Mouse (Mus musculus): ENCODE measurements around the gene Megf9. TPM values are rescaled to one million over a fixed set of nuclear protein-coding genes. Genes with fewer than 3 reads are reported as not detected.

Gene Megf9
- polyA plus RNA-seq, 1 experiment = not detected

DNA sequence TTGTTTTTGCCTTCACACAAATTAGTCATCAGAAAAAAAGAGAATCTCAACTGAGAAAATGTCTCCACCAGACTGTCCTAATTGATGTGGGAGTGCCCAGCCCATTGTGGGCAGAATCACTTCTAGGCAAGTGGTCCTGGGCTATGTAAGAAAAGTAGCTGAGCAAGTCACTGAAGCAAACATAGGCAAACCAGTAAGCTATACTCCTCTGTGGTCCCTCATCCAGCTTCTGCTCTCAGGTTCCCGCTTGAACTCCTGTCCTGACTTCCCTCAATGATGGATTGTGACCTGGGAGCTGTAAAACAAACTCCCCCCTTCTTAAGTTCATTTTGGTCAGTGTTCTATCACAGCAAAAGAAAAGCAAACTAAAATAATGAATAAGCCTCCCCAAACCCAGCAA, 37.8 kb downstream of the Megf9 start:
- no peak for TF ChIP-seq GATA1 (IDR thresholded peaks at IDR 0.05; ENCODE audit: low read length)

DNA sequence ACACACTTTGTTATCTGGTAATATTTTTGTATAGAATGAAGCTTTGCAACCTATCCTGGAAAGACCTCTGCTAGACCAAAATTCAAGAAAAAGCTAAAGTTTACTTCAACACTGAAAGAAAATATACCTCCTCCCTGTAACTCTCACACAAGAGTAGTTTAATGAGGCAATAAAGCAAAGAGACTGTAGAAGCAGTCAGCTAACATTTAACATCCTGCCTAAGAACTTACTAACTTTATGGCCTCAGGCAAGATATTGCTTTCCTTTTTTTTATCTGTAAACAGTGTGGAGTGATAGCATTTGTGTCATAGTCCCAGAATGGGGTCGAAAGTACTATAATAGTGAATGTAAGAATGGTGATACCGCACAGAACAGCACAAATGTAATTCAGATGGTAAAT, 45.0 kb downstream of the Megf9 start:
- TF ChIP-seq GATA1 (IDR thresholded peaks at IDR 0.05; ENCODE audit: low read length) = no peak

DNA sequence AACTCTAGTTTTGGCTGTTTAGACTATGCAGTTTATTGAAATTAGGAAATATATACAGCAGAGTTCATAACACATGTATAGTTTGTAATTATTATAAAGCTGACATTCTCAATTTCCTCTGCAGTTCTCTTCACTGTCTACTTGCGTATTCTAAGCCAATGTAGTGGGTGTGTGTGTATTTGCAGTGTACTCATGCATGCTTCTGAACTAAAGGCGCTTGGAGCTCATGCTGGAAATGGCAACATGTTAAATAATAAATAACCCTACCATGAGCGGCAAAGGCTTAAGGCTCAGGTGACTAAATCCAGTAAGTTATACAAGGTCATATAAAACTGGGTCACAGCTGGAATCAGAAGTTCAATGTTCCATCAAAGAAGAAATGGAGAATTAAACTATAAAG, 46.4 kb downstream of the Megf9 start:
- no peak for TF ChIP-seq GATA1 (IDR thresholded peaks at IDR 0.05; ENCODE audit: low read length)

DNA sequence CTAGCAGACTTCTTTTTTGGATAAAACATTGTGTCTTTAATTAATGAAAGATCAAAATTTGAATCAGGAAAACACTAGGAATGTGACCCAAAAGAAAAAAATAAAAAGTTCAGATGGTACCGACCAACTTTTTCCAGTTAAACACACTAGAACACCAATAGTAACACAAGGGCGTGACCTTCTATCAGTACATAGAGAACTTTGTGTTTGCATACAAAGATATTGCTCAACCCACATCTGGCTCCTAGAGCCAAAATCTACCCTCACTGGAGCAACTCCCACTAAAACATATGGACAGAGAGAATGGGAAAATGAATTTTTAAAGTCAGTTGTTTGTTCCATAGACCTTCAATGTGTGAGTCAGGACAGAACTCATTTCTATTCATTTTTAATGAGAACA, 50.7 kb downstream of the Megf9 start:
- TF ChIP-seq GATA1 (IDR thresholded peaks at IDR 0.05; ENCODE audit: low read length) = no peak

DNA sequence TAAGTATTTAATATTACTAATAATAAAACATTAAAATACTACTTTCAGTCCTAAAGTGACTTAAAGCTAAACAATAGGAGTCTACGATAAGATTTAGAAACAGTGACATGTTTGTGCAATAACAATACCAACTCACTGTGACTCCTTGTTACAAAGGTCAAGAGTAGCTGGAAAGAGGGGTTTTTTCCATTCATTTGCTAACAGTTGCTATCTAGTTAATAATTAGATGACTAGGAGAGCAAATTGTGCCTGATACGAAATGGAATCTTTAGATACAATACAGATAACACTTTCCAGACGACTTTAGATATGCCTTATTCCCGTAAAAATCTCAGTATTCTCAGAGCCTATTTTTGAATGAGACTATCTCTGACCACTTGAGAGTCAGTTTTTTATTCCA, 52.9 kb downstream of the Megf9 start:
- no peak for TF ChIP-seq GATA1 (IDR thresholded peaks at IDR 0.05; ENCODE audit: low read length)

DNA sequence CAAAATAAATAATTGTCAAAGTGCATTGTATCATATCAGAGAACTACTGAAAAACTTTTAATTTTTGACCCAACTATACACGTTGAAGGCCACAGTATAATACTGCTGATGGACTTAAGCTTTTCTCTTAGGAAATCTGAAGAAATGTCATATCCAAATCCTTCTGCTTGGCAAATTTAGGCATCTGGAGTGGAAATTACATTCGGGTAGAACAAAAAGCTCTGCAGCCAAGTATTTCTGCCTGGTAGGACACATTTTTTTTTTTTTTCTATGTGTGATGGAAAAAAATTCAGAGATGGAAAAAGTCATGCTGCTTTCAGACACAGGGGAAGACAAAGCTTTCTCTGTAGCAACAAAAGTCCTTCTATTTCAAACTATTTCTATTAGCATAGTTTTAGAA, 63.4 kb downstream of the Megf9 start:
- no peak for TF ChIP-seq GATA1 (IDR thresholded peaks at IDR 0.05; ENCODE audit: low read length)

DNA sequence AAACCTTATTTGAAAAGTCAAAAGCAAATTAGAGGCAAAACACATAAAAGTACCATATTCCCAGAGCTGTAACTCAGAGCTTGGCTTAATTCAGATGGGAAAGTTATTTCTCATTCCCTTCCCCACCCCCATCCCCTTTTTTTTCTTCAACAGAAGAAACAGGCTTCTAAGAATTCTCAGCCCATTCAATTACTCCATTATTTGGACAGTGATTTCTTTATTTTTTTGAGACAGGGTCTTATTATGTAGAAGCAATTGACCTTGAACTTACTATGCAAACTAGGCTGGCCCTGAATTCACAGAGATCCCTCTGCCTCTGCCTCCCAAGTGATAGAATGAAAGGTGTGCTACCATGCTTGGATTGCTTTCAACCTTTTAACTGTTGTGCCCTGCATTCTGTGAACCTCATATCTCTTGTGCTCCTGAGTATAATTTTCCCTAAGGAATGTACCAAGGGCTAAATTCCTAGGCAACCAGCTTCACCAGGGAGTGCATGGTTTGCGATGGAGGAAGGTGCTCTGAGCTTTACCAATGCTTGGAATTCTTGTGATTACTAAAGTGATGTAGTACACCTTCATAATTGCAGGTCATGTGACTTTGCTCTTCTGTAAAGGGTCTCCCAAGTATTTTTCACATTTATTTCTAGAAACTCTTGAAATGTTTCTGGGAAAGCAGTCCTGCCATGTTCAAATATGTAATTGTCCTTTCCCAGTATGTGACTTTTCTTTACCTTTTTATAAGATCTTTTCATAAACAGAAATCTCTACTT, 68.7 kb downstream of the Megf9 start:
- TF ChIP-seq GATA1 (IDR thresholded peaks at IDR 0.05; ENCODE audit: low read length) = no peak

DNA sequence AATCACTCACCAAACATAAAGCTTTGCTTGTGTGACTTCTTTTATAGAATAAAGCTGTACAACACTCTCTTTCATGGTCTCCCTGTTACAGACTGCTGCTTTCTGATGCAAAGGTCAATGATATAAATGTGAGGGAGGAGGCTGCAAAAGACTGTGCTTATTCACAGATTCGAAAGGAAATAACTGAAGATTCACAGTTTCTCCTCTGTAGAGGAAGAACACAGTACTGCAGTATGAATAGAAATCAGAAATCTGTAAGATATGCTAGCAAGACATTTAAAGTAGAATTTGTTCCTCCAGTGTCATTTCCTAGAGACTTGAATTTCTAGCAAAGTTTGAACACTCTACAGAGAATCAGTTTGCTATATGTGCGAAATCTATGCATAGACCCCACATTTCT, 71.5 kb downstream of the Megf9 start:
- no peak for TF ChIP-seq GATA1 (IDR thresholded peaks at IDR 0.05; ENCODE audit: low read length)

DNA sequence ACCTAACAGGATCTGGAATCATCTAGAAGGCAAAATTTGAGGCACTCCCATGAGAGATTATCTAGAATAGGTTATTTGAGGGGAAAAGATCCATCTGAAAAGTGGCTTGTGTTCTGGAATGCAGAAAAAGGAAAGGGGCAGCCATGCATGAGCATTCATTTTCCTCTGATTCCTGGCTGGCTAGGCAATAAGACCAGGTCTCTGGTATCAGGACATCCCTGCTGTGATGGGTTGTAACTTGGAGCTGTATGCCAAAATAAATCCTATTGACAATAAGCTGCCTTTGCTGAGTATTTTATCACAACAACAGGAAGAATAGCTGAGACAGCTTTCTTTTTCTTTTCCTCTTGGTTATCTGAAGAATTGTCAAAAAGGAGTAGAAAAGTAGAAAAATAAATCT, 73.4 kb downstream of the Megf9 start:
- TF ChIP-seq GATA1 (IDR thresholded peaks at IDR 0.05; ENCODE audit: low read length) = no peak

DNA sequence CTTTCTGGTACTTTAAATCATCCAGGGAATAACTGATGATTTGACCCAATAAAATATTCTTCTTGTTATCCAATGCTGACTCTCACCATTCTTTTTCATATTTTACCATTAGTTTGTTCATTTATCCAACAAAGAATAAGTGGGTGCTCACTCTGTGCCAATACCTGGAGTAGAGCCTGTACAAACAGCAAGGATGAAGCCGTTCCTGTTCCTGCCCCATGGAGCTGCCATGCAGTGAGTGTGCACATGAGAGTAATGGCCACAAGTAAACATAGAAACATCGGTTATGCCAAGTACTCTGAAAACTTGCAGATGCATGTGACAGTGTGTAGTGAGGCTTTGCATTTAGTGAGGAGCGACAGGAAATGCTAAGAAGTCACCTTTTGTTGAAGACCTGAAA, 82.6 kb downstream of the Megf9 start:
- no peak for TF ChIP-seq GATA1 (IDR thresholded peaks at IDR 0.05; ENCODE audit: low read length)

DNA sequence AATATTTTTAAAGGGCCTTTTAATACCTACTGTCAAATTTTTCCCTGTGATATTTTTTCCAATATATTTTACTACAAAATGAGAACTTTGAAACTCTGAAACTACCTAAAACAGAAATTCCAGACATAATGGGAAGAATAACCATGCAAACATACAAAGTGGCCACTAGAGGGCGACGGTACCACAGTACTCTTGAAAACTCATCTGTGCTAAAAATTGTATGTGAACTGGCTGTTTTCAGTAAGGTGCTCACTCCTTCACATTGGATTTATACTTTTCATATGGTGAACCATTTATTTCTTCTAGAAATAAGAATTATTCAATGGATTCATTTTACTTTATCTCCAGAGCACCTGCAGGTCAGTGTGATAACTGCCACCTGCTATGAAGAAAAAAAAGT, 83.0 kb downstream of the Megf9 start:
- no peak for TF ChIP-seq GATA1 (IDR thresholded peaks at IDR 0.05; ENCODE audit: low read length)

DNA sequence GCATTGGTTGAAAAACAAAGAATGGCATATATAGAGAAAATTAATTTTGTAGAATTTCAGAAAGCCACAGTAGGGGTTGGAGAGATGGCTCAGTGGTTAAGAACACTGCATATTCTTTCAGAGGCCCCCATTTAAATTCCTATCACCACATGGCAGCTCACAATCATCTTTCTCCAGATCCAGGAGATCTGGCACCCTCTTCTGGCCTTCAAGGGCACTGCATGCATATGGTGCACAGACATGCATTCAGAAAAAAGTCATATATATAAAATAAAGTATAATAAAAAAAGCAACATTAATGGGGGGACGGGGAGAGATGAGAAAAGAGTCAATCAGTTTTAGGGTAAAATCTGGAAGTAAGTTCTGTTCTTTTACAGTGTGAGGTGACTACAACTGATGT, 85.1 kb downstream of the Megf9 start:
- TF ChIP-seq GATA1 (IDR thresholded peaks at IDR 0.05; ENCODE audit: low read length) = no peak

DNA sequence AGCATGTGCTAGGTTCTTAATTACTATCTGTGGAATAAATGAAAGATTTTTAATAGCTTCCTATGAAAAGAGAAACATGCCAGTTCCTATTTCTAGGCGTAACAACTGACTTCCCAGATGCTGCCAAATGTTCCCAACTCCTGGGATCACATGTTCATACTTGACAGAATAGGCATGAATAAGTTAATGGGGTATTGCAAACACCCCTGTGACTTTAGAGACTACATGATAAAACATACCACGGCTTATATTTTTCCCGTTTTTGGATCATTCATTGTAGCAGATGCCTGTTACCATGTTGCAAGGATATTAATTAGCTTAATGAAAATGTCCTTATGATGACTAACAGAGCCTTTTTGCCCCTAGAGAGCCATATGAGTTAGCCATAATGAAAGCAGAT, 88.0 kb downstream of the Megf9 start:
- TF ChIP-seq GATA1 (IDR thresholded peaks at IDR 0.05; ENCODE audit: low read length) = no peak

DNA sequence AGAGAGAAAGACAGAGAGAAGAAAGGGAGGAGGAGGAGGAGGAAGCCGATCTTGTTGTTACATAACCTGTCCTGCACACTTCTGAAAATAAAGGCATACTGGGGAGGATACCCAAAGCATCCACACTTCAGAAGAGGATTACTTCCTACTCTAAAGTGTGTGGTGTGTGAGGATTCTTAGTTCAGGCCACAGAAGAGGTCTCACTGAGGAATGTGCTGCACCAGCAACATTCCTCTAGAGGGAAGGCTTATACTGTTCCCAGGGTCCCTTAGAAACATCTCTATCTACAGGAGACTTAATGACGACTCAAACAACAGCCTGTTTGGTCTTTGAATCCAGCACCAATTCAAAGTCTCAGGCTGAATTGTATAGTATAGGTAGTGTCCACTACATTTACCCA, 114.6 kb downstream of the Megf9 start:
- no peak for TF ChIP-seq GATA1 (IDR thresholded peaks at IDR 0.05; ENCODE audit: low read length)

DNA sequence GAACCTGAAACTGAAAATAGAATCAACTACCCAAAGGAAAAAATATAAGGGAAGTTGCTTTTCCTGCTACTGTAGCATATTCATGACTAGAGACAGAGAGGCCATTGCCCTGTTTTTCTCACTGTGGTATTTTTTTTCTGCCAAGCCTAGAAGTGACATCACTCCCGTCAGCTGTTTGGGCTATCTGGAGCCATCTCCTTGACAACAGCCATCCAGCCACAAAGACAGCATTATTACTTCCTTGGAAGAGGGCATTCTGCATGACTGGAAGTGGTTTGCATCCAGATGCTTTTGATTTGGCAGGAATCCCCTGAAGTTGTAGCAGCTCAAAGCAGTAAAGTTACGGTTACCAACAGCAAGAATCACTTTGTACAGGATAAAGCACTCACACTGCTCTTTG, 122.7 kb downstream of the Megf9 start:
- no peak for TF ChIP-seq GATA1 (IDR thresholded peaks at IDR 0.05; ENCODE audit: low read length)

DNA sequence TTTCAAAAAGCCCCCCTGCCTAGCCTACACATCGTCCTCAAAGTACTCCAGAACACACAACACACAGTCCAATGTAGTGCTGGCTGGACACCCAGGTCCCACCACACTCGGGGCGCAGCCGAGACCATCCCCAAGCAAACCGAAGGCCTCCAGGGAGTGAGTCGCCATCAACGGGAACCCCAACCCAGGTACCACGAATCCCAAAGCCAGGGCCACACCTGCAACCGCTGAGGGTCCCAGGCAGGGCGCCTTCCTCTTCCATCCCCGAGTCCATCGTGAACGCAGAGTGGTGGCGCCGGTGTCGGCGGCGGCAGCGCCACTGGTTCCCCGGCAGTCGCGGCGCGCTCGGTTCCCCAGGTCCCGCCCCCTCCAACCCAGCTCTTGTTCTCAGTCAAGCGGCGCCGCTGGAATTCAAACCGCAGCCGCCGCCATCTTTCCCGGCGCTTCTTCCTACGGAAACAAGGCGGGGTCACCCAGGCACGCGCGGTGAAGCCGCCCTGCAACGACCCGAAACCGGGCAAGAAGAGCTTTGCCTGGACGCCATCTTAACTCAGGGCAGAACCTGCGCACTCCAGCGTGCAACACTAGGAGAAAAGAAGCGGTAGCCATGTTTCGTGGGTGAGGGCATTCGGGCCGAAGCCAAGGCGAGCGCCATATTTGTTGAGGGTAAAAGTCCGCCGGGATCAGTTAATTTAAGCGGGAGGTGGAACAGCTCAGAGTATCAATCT, 124.6 kb downstream of the Megf9 start, which contains the start of gene Cdk5rap2:
TSS of gene Cdk5rap2 (minus strand) at position 450 of the 728 bp plus-strand sequence.
- TF ChIP-seq GATA1 (IDR thresholded peaks at IDR 0.05; ENCODE audit: low read length) = no peak

DNA sequence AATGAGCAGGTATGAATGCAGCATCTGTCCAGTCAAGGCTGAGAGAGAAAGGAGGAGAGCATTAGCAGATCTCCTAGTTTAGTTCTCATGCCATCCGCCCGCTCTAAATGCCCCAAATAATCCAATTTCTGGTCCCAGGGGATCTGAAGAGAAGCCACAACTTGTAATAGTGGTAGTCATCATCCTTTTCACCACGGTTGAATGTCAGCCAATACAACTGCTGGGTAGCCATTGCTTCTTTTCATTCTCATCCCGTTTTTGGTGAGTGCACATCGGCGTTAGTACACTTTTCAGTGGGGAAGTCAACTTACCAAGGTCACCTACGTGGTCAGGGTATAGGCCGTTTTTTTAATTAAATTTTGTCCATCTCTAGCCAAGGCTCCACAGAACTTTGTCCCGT, 125.3 kb downstream of the Megf9 start:
- TF ChIP-seq GATA1 (IDR thresholded peaks at IDR 0.05; ENCODE audit: low read length) = no peak
